Comparison of ENCODE assay signal across 9 mouse cellular contexts in genomic region chr15:99032041-99032725, GRCm38 (mm10). TPM values are rescaled to one million over a fixed set of nuclear protein-coding genes. Genes with fewer than 3 reads are reported as not detected.
DNase-seq lines count a peak whose midpoint lies in the region; ATAC-seq and TF ChIP-seq lines count a peak whose summit lies in the region.
"Had no signal": no experiment of that assay in that cellular context is flagged by ENCODE, and none has a peak within 500 bp of the region (broad histone marks: within the 10 kb centered on the region; RNA-seq: fewer than 3 reads in every experiment).

No protein-coding gene starts in this region.

- H3K9ac ChIP-seq in kidney, postnatal 0 days (ENCODE audit: low read depth, low read length), result peak overlapping the region; percentile 51
- H3K9ac ChIP-seq in hindbrain, embryonic 11.5 days (ENCODE audit: low read depth, low read length), result no peak overlapping the region

- TF ChIP-seq POLR2A in bone marrow, adult 2 months (IDR thresholded peaks at IDR 0.05; ENCODE audit: borderline replicate concordance, control insufficient read depth, low read depth, low read length), result no peak

- no peak for ATAC-seq in kidney, postnatal 0 days (replicated peaks; ENCODE audit: low FRiP score, low read depth)
- no peak for ATAC-seq in hindbrain, embryonic 11.5 days (ENCODE audit: low FRiP score)
- no peak for ATAC-seq in cerebellum, adult (ENCODE audit: insufficient number of reproducible peaks, low FRiP score, low TSS enrichment)

- no peak for DNase-seq in kidney, postnatal 0 days (ENCODE audit: low spot score)
- DNase-seq in kidney, postnatal 10 days, result no peak
- no peak for DNase-seq in hindbrain, embryonic 11.5 days (ENCODE audit: low spot score)
- DNase-seq in lung, postnatal 36 days, result peak; percentile 39
- no peak for DNase-seq in retina, postnatal 1 day
- no peak for DNase-seq in urinary bladder, adult 2 months (ENCODE audit: low spot score)
- DNase-seq: thymus, postnatal 25 days had no signal

- H3K4me2 ChIP-seq in kidney, postnatal 0 days (ENCODE audit: low read length), result peak overlapping the region; percentile 73
- peak overlapping the region; percentile 12; the same call in 1 of the 2 replicates for H3K4me2 ChIP-seq in hindbrain, embryonic 11.5 days (replicated peaks; ENCODE audit: low read depth, low read length)

- H3K27ac ChIP-seq in kidney, postnatal 0 days, result peak overlapping the region; percentile 76
- H3K27ac ChIP-seq in bone marrow, adult 2 months (ENCODE audit: control insufficient read depth, insufficient read depth, low read depth, low read length, poor library complexity), result peak overlapping the region; percentile 35
- no peak overlapping the region for H3K27ac ChIP-seq in hindbrain, embryonic 11.5 days (ENCODE audit: low read depth, low read length)

- 59% methylated on average over 9 of the region's 9 CpGs for WGBS in kidney, postnatal 0 days
- WGBS in bone marrow, adult 2 months, result 45% methylated on average over 9 of the region's 9 CpGs
- 85% methylated on average over 9 of the region's 9 CpGs for WGBS in hindbrain, embryonic 11.5 days

- peak overlapping the region; percentile 24 for H3K4me3 ChIP-seq in kidney, postnatal 0 days (replicated peaks; ENCODE audit: low read depth, low read length)
- H3K4me3 ChIP-seq in bone marrow, adult 2 months (replicated peaks; ENCODE audit: control insufficient read depth, low read depth, low read length), result peak overlapping the region; percentile 64
- H3K4me3 ChIP-seq in hindbrain, embryonic 11.5 days (ENCODE audit: low read depth, low read length), result peak overlapping the region; percentile 51; the same call in 1 of the 2 replicates

- no peaks in the 10 kb centered on the region for H3K27me3 ChIP-seq in kidney, postnatal 0 days (ENCODE audit: insufficient read depth, low read length)
- H3K27me3 ChIP-seq in hindbrain, embryonic 11.5 days (ENCODE audit: control insufficient read depth, insufficient read depth, low read length), result peaks cover 6% of the 10 kb centered on the region

- no peaks in the 10 kb centered on the region for H3K9me3 ChIP-seq in kidney, postnatal 0 days (replicated peaks; ENCODE audit: low read length)
- no peaks in the 10 kb centered on the region for H3K9me3 ChIP-seq in hindbrain, embryonic 11.5 days (ENCODE audit: control insufficient read depth, low read length)

- H3K4me1 ChIP-seq in kidney, postnatal 0 days (replicated peaks; ENCODE audit: insufficient read depth, low read length), result peaks cover 26% of the 10 kb centered on the region
- H3K4me1 ChIP-seq in bone marrow, adult 2 months (ENCODE audit: control insufficient read depth, insufficient read depth, low read length), result no peaks in the 10 kb centered on the region; the same call in none of the 2 replicates
- H3K4me1 ChIP-seq in hindbrain, embryonic 11.5 days (replicated peaks; ENCODE audit: control insufficient read depth, insufficient read depth, low read length), result 0 out of 2 replicates have a peak, but pooled peaks cover 5% of the 10 kb centered on the region

- no peak for TF ChIP-seq CTCF in kidney, postnatal 0 days (IDR thresholded peaks at IDR 0.05; ENCODE audit: low read depth)
- TF ChIP-seq CTCF in bone marrow, adult 2 months (IDR thresholded peaks at IDR 0.05; ENCODE audit: control insufficient read depth, insufficient read depth, low read length), result no peak

- H3K36me3 ChIP-seq in kidney, postnatal 0 days (ENCODE audit: insufficient read depth, low read length), result peaks cover 21% of the 10 kb centered on the region; the same call in 1 of the 2 replicates
- no peaks in the 10 kb centered on the region for H3K36me3 ChIP-seq in hindbrain, embryonic 11.5 days (ENCODE audit: control insufficient read depth, insufficient read depth, low read length)

RNA-seq across cellular contexts. Expression of gene Tuba1c, which starts 2.5 kb away (rescaled TPM):
- 170 and 178 TPM in 2 replicates for polyA plus RNA-seq in kidney, postnatal 0 days (2015; fragmentation: Nextera tagmentation; extraction: Ambion mirVana)
- 168 and 176 TPM in 2 replicates for polyA plus RNA-seq in bone marrow, adult 2 months (2011; ENCODE audit: insufficient read depth, insufficient read length, low replicate concordance, missing spikeins)
- polyA plus RNA-seq in hindbrain, embryonic 11.5 days (2014; fragmentation: Nextera tagmentation; extraction: Ambion mirVana), result 93.2 and 95.2 TPM in 2 replicates
- 94.8 and 129 TPM in 2 replicates for polyA plus RNA-seq in urinary bladder, adult 2 months (2012; rRNA removed)

RNA-seq across cellular contexts. Expression of gene Prph, which starts 22.8 kb away (rescaled TPM):
- 0.26 and 0.82 TPM in 2 replicates for polyA plus RNA-seq in kidney, postnatal 0 days (2015; fragmentation: Nextera tagmentation; extraction: Ambion mirVana)
- not detected in 2 replicates for polyA plus RNA-seq in bone marrow, adult 2 months (2011; ENCODE audit: insufficient read depth, insufficient read length, low replicate concordance, missing spikeins)
- 17.2 and 20.9 TPM in 2 replicates for polyA plus RNA-seq in hindbrain, embryonic 11.5 days (2014; fragmentation: Nextera tagmentation; extraction: Ambion mirVana)
- 6.4 and 7.1 TPM in 2 replicates for polyA plus RNA-seq in urinary bladder, adult 2 months (2012; rRNA removed)

RNA-seq across cellular contexts. Expression of gene Troap, which starts 42.2 kb away (rescaled TPM):
- polyA plus RNA-seq in kidney, postnatal 0 days (2015; fragmentation: Nextera tagmentation; extraction: Ambion mirVana), result 11.4 and 11.5 TPM in 2 replicates
- polyA plus RNA-seq in bone marrow, adult 2 months (2011; ENCODE audit: insufficient read depth, insufficient read length, low replicate concordance, missing spikeins), result 94.5 and 103 TPM in 2 replicates
- polyA plus RNA-seq in hindbrain, embryonic 11.5 days (2014; fragmentation: Nextera tagmentation; extraction: Ambion mirVana), result 19.1 and 22.9 TPM in 2 replicates
- polyA plus RNA-seq in urinary bladder, adult 2 months (2012; rRNA removed), result 0.78 and 1.5 TPM in 2 replicates

RNA-seq across cellular contexts. Expression of gene C1ql4, which starts 55.4 kb away (rescaled TPM):
- polyA plus RNA-seq in kidney, postnatal 0 days (2015; fragmentation: Nextera tagmentation; extraction: Ambion mirVana), result 1.3 TPM in 2 replicates
- 0.66 and 2.4 TPM in 2 replicates for polyA plus RNA-seq in bone marrow, adult 2 months (2011; ENCODE audit: insufficient read depth, insufficient read length, low replicate concordance, missing spikeins)
- 10.2 and 12.4 TPM in 2 replicates for polyA plus RNA-seq in hindbrain, embryonic 11.5 days (2014; fragmentation: Nextera tagmentation; extraction: Ambion mirVana)
- not detected in 2 replicates for polyA plus RNA-seq in urinary bladder, adult 2 months (2012; rRNA removed)
